Mouse (Mus musculus) cortical plate, adult 2 months (tissue): ENCODE data around the gene Col5a1.

Source experiments
- CTCF ChIP-seq: fragments of 200-500 bp; IDR thresholded peaks from 2 replicates; pipeline ENCODE4 v1.5.1; 2011; ENCODE audit warnings: mild to moderate bottlenecking, control low read depth, low read length; ENCODE audit not compliant: insufficient read depth; ENCODE audit errors: extremely low read depth
- POLR2A ChIP-seq: fragments of 200-500 bp; IDR thresholded peaks from 2 replicates; pipeline ENCODE4 v1.6.1; 2011; ENCODE audit warnings: mild to moderate bottlenecking, low read length, control low read depth; ENCODE audit not compliant: insufficient read depth; ENCODE audit errors: extremely low read depth

GRCm38 (mm10) chr2:28059922-28060321 is 173.7 kb downstream of the Col5a1 start:
- TF ChIP-seq CTCF: no peak
- no peak for TF ChIP-seq POLR2A
